Mouse (Mus musculus) midbrain, embryonic 16.5 days (tissue): Measurements from ENCODE around the gene Rab31. TPM values are rescaled to one million over a fixed set of nuclear protein-coding genes. Genes with fewer than 3 reads are reported as not detected.

ENCODE experiments used
- ATAC-seq: fragments of 200-750 bp; cut with Nextera tagmentation; 2 replicates; pipeline ENCODE4 v1.8.0; 2017; ENCODE audit warnings: moderate TSS enrichment
- H3K27ac ChIP-seq: fragments of 300-500 bp; sonication (generic); 2 replicates; pipeline ENCODE4 v1.5.1; 2014; ENCODE audit warnings: mild to moderate bottlenecking, low read length, mixed read lengths
- H3K27me3 ChIP-seq: fragments of 300-500 bp; sonication (generic); 2 replicates; pipeline ENCODE4 v1.6.1; 2014; ENCODE audit warnings: low read depth, low read length, mixed read lengths; ENCODE audit not compliant: control insufficient read depth, insufficient read depth
- H3K36me3 ChIP-seq: fragments of 300-500 bp; sonication (generic); 2 replicates; pipeline ENCODE4 v1.6.1; 2014; ENCODE audit warnings: mild to moderate bottlenecking, low read length, moderate library complexity, mixed read lengths; ENCODE audit not compliant: control insufficient read depth, insufficient read depth
- H3K4me1 ChIP-seq: fragments of 300-500 bp; sonication (generic); 2 replicates; pipeline ENCODE4 v1.6.1; 2014; ENCODE audit warnings: mild to moderate bottlenecking, low read length, mixed read lengths; ENCODE audit not compliant: control insufficient read depth, insufficient read depth
- H3K4me2 ChIP-seq: fragments of 300-500 bp; sonication (generic); 2 replicates; pipeline ENCODE4 v1.6.1; 2014; ENCODE audit warnings: mild to moderate bottlenecking, low read length, mixed read lengths
- H3K4me3 ChIP-seq: fragments of 300-500 bp; sonication (generic); 2 replicates; pipeline ENCODE4 v1.5.1; 2014; ENCODE audit warnings: low read depth, mild to moderate bottlenecking, low read length, moderate library complexity, mixed read lengths
- H3K9ac ChIP-seq: fragments of 300-500 bp; sonication (generic); 2 replicates; pipeline ENCODE4 v1.6.1; 2014; ENCODE audit warnings: low read depth, low read length, mixed read lengths
- H3K9me3 ChIP-seq: fragments of 300-500 bp; sonication (generic); replicated peaks from 2 replicates; pipeline ENCODE4 v1.6.1; 2014; ENCODE audit warnings: mild to moderate bottlenecking, low read length, mixed read lengths; ENCODE audit not compliant: control insufficient read depth, poor library complexity, severe bottlenecking
- WGBS: fragments of 180-500 bp; shearing (Covaris S2); extraction: QIAGEN DNeasy Blood & Tissue Kit; methylation state at CpG from one replicate; pipeline ENCODE4 v1.1.7; 2014; 5-methylcytosine and 5-hydroxymethylcytosine counted together
- polyA plus RNA-seq: library from polyadenylated mRNA; unstranded; fragments of >200 nt; fragmentation: Nextera tagmentation; extraction: Ambion mirVana; gene quantifications from 2 replicates; pipeline ENCODE4 v1.2.1, GENCODE M21; 2015

The Rab31 gene
- polyA plus RNA-seq, 1 experiment from 2014 or later = 79.4 TPM

DNA sequence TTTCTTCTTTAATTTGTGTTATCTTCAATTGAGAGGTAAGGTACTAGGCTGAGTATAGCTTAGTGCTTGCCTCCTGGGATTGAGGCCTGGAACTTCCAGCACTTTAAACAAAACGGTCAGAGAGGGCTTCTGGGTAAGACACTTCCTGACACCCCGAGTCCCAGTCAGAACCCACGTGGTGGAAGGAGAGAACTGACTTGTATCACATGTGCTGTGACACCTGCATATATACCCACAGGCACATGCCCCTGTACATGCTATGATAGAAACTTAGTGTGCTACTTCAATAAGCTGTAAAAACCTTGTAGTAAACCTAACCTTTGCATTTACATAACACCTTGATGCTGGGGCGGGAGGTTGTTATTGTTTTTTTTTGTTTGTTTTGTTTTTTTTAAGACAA lies 25.9 kb upstream of the Rab31 start:
- 79% methylated on average over 4 of the region's 4 CpGs for WGBS

GRCm38 (mm10) chr17:65796056-65796455 lies 23.5 kb upstream of the Rab31 start:
- Histone ChIP-seq H3K4me3 (no peak overlapping the region), H3K4me2 (no peak overlapping the region), H3K9ac (no peak overlapping the region), H3K36me3 (no peaks in the 10 kb centered on the region), H3K27ac (no peak overlapping the region), H3K27me3 (no peaks in the 10 kb centered on the region), H3K4me1 (peaks cover 3% of the 10 kb centered on the region; the same call in 1 of the 2 replicates), H3K9me3 (no peaks in the 10 kb centered on the region)
- ATAC-seq = no peak
- 79% methylated on average over 7 of the region's 7 CpGs for WGBS

More for the DNA sequence above, 25.9 kb upstream of the Rab31 start:
- no peaks in the 10 kb centered on the region for H3K27me3 ChIP-seq
- H3K36me3 ChIP-seq = no peaks in the 10 kb centered on the region
- no peak overlapping the region for H3K27ac ChIP-seq
- no peak overlapping the region for H3K4me2 ChIP-seq
- no peak overlapping the region for H3K4me3 ChIP-seq
- no peak overlapping the region for H3K9ac ChIP-seq
- H3K9me3 ChIP-seq = no peaks in the 10 kb centered on the region
- ATAC-seq = no peak
- H3K4me1 ChIP-seq = peaks cover 7% of the 10 kb centered on the region

GRCm38 (mm10) chr17:65794096-65794850 lies 21.7 kb upstream of the Rab31 start:
- no peak overlapping the region for H3K4me3 ChIP-seq
- H3K4me1 ChIP-seq = 0 out of 2 replicates have a peak, but pooled peaks cover under 1% of the 10 kb centered on the region
- H3K27ac ChIP-seq = no peak overlapping the region
- no peak overlapping the region for H3K9ac ChIP-seq
- H3K9me3 ChIP-seq = no peaks in the 10 kb centered on the region
- WGBS = 89% methylated on average over 9 of the region's 13 CpGs
- H3K4me2 ChIP-seq = no peak overlapping the region
- no peaks in the 10 kb centered on the region for H3K36me3 ChIP-seq
- H3K27me3 ChIP-seq = no peaks in the 10 kb centered on the region
- ATAC-seq = no peak

- WGBS = 94% methylated on average over 12 of the region's 12 CpGs
Measured at GRCm38 (mm10) chr17:65793307-65793930, 20.9 kb upstream of the Rab31 start.

GRCm38 (mm10) chr17:65791161-65791560 lies 18.6 kb upstream of the Rab31 start:
- no peaks in the 10 kb centered on the region for H3K27me3 ChIP-seq
- peaks cover 7% of the 10 kb centered on the region; the same call in 1 of the 2 replicates for H3K4me1 ChIP-seq
- no peaks in the 10 kb centered on the region for H3K9me3 ChIP-seq
- no peak overlapping the region for H3K4me2 ChIP-seq
- no peaks in the 10 kb centered on the region for H3K36me3 ChIP-seq
- WGBS = 88% methylated on average over 2 of the region's 2 CpGs
- no peak overlapping the region for H3K4me3 ChIP-seq
- no peak overlapping the region for H3K9ac ChIP-seq
- no peak overlapping the region for H3K27ac ChIP-seq
- ATAC-seq = no peak

More at GRCm38 (mm10) chr17:65793307-65793930, 20.9 kb upstream of the Rab31 start:
- H3K9me3 ChIP-seq = no peaks in the 10 kb centered on the region
- H3K36me3 ChIP-seq = no peaks in the 10 kb centered on the region
- no peak overlapping the region for H3K4me3 ChIP-seq
- no peak overlapping the region for H3K4me2 ChIP-seq
- peaks cover 3% of the 10 kb centered on the region; the same call in 1 of the 2 replicates for H3K4me1 ChIP-seq
- no peaks in the 10 kb centered on the region for H3K27me3 ChIP-seq
- no peak overlapping the region for H3K27ac ChIP-seq
- no peak for ATAC-seq
- H3K9ac ChIP-seq = no peak overlapping the region

DNA sequence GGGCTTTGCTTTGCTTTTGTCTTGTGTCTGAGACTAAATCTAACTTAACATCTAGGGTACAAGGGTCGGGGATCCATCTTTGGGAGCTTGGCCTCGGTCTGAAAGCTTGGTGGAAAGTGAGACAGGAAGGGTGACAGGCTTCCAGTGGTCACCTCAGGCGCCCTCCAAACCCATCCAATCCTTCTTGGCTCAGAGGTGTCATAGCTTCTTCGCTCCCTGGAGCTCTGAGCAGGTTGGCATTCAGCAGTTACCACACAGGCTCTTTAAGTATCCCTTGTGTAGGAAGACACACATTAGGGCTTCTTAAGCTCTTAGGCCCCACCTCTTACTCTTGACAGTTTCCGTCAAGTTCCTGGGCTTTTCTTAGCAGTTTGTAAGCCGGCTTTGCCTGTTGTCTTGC lies 17.0 kb upstream of the Rab31 start:
- Histone ChIP-seq H3K9ac (no peak overlapping the region), H3K4me3 (no peak overlapping the region), H3K27ac (no peak overlapping the region), H3K9me3 (no peaks in the 10 kb centered on the region), H3K36me3 (no peaks in the 10 kb centered on the region), H3K4me2 (no peak overlapping the region), H3K27me3 (no peaks in the 10 kb centered on the region), H3K4me1 (peaks cover 16% of the 10 kb centered on the region)
- no peak for ATAC-seq
- WGBS = 92% methylated on average over 6 of the region's 6 CpGs

- Histone ChIP-seq H3K9me3 (no peaks in the 10 kb centered on the region), H3K36me3 (no peaks in the 10 kb centered on the region), H3K4me1 (peaks cover 20% of the 10 kb centered on the region), H3K4me3 (no peak overlapping the region), H3K9ac (no peak overlapping the region), H3K27me3 (no peaks in the 10 kb centered on the region), H3K27ac (no peak overlapping the region), H3K4me2 (no peak overlapping the region)
- WGBS = 82% methylated on average over 12 of the region's 12 CpGs
- ATAC-seq = no peak
Measured at GRCm38 (mm10) chr17:65788542-65789291, 16.2 kb upstream of the Rab31 start.

DNA sequence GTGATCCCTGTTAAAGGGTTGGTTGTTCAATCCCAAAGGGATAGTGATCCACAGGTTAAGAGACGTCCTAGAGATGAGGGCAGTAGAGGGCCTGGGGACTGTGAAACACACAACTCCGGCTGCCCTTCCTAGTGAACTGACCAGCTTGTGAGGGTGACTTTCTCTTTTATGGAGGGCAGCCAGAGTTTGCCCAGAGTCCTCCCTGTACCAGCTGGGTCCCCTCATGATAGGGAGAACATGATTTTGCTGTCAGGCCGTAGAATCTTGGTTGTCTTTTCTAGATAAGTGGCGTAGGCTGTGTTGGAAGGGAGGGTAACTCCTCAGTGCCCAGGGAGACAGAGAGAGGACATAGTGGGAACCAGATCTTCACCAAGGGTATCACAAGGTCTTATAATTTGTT lies 14.7 kb upstream of the Rab31 start:
- Histone ChIP-seq H3K4me2 (no peak overlapping the region), H3K36me3 (no peaks in the 10 kb centered on the region), H3K27ac (no peak overlapping the region), H3K9ac (no peak overlapping the region), H3K4me3 (no peak overlapping the region), H3K27me3 (no peaks in the 10 kb centered on the region), H3K4me1 (peaks cover 20% of the 10 kb centered on the region), H3K9me3 (no peaks in the 10 kb centered on the region)
- ATAC-seq = no peak
- 87% methylated on average over 4 of the region's 4 CpGs for WGBS

- H3K9ac ChIP-seq = no peak overlapping the region
- H3K36me3 ChIP-seq = no peaks in the 10 kb centered on the region
- peaks cover 26% of the 10 kb centered on the region for H3K4me1 ChIP-seq
- no peaks in the 10 kb centered on the region for H3K27me3 ChIP-seq
- H3K4me2 ChIP-seq = no peak overlapping the region
- H3K4me3 ChIP-seq = no peak overlapping the region
- WGBS = 78% methylated on average over 7 of the region's 7 CpGs
- ATAC-seq = no peak
- no peak overlapping the region for H3K27ac ChIP-seq
- no peaks in the 10 kb centered on the region for H3K9me3 ChIP-seq
Measured at GRCm38 (mm10) chr17:65786225-65786624, 13.7 kb upstream of the Rab31 start.
